Mouse (Mus musculus): Measurements from ENCODE around the gene Snapc3. TPM values are rescaled to one million over a fixed set of nuclear protein-coding genes. Genes with fewer than 3 reads are reported as not detected.
"Not testable (repeated sequence)": the region's sequence is repeated elsewhere in the genome, so short reads cannot be mapped to it uniquely, and the experiment has no call there.

Gene Snapc3
- polyA plus RNA-seq, 1 experiment from 2014 or later: 31.4 TPM

DNA sequence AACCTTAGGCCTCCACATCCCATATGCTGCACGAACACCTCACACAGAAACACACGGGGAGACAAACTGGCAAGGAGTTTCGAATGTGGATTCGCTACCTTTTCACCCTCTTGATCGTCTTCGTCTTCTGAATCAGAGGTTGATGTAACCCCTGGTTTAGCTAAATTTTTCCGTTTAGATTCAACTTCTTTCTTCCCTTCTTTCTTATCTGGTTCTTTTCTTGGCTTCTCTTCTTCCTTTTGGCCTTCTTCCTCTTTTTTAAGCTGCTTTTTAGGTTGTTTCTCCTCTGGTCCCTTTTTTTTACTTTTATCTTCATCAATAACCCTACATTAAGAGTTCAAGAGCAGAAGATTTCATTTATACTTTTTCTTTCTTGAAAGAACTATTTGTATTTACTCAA, 47.3 kb downstream of the Snapc3 start:
- Histone ChIP-seq H3K9ac (ENCODE audit: low read length) (no peak overlapping the region), H3K27ac (ENCODE audit: low read length) (no peak overlapping the region), H3K9me3 (replicated peaks; ENCODE audit: control insufficient read depth, low read length) (no peaks in the 10 kb centered on the region), H3K36me3 (ENCODE audit: control insufficient read depth, insufficient read depth) (peaks cover 42% of the 10 kb centered on the region), H3K27me3 (ENCODE audit: control insufficient read depth, insufficient read depth, low read length) (no peaks in the 10 kb centered on the region), H3K4me3 (ENCODE audit: low read length) (no peak overlapping the region), H3K4me1 (ENCODE audit: control insufficient read depth, insufficient read depth, low read length) (0 out of 2 replicates have a peak, but pooled peaks cover 4% of the 10 kb centered on the region), H3K4me2 (ENCODE audit: low read depth, low read length) (no peak overlapping the region)
- no peak for ATAC-seq (replicated peaks; ENCODE audit: extremely low read depth, insufficient read depth, low FRiP score)
- 87% methylated on average over 7 of the region's 7 CpGs for WGBS

DNA sequence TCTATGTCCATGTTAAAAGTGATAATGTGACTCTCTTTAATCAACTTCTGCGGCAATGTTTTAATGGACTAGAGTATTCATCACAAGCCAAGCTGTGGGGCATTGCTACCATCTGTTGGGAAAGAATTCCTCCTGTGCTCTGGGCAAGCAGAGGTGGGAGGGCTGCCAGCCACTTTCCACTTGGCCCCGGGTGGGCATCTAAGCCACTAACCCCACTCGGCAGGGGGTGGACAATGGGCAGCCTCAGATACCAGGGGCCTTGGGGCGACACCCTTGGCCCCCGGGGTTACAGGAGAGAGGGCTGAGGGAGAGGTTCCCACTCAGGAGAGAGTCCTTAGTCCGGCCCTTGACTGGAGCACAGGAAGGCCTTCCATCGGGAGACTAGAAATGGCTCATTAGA, 50.1 kb downstream of the Snapc3 start:
- 86% methylated on average over 7 of the region's 7 CpGs for WGBS
- H3K36me3 ChIP-seq (ENCODE audit: control insufficient read depth, insufficient read depth): peaks cover 62% of the 10 kb centered on the region

DNA sequence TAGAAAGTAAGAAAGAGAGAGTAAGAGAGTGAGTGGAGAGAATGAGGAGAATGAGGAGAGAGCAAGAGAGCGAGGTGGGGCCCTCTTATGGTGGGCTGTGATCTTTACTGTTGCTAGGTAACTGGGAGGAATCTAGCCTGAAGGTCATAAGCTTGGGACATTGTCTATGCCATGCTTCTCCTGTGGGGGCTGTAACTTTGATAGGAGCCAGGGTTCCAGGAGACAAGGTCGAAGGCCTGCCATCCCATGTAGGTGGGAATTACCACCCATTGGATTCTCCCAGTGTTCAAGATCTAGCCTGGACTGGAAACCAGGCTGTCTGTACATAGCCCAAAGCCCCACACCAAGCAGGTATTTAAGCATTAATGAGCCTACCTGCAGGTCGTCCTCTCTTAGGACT, 50.7 kb downstream of the Snapc3 start:
- H3K4me1 ChIP-seq (ENCODE audit: control insufficient read depth, insufficient read depth, low read length): 0 out of 2 replicates have a peak, but pooled peaks cover 4% of the 10 kb centered on the region
- H3K4me2 ChIP-seq (ENCODE audit: low read depth, low read length): no peak overlapping the region
- no peak overlapping the region for H3K9ac ChIP-seq (ENCODE audit: low read length)
- no peak for ATAC-seq (replicated peaks; ENCODE audit: extremely low read depth, insufficient read depth, low FRiP score)
- H3K9me3 ChIP-seq (replicated peaks; ENCODE audit: control insufficient read depth, low read length): no peaks in the 10 kb centered on the region
- H3K4me3 ChIP-seq (ENCODE audit: low read length): no peak overlapping the region
- no peak overlapping the region for H3K27ac ChIP-seq (ENCODE audit: low read length)
- 79% methylated on average over 3 of the region's 3 CpGs for WGBS
- H3K36me3 ChIP-seq (ENCODE audit: control insufficient read depth, insufficient read depth): peaks cover 65% of the 10 kb centered on the region
- no peaks in the 10 kb centered on the region for H3K27me3 ChIP-seq (ENCODE audit: control insufficient read depth, insufficient read depth, low read length)

More for the DNA sequence above, 50.1 kb downstream of the Snapc3 start:
- ATAC-seq (replicated peaks; ENCODE audit: extremely low read depth, insufficient read depth, low FRiP score): no peak
- H3K27me3 ChIP-seq (ENCODE audit: control insufficient read depth, insufficient read depth, low read length): no peaks in the 10 kb centered on the region
- no peaks in the 10 kb centered on the region for H3K9me3 ChIP-seq (replicated peaks; ENCODE audit: control insufficient read depth, low read length)
- no peak overlapping the region for H3K27ac ChIP-seq (ENCODE audit: low read length)
- no peak overlapping the region for H3K9ac ChIP-seq (ENCODE audit: low read length)
- H3K4me3 ChIP-seq (ENCODE audit: low read length): no peak overlapping the region
- H3K4me1 ChIP-seq (ENCODE audit: control insufficient read depth, insufficient read depth, low read length): 0 out of 2 replicates have a peak, but pooled peaks cover 4% of the 10 kb centered on the region
- no peak overlapping the region for H3K4me2 ChIP-seq (ENCODE audit: low read depth, low read length)

DNA sequence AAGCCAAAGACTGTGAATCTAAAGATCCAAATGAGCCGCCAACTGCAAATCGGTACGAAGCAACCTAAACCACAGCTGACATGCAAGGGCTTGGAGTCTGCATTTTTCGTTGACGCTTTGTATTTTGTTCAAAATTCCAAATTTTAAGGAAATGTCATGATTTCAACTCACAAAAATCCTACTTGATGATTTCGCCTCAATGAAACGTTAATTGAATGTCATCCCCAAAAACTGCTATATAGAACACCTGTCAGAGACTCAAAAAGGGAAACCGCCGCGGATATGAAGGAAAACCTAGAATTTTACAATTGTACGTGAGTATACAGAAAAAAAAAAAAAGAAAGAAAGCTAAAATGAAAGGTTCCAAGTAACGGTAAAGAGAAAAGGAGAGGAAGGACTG, 67.7 kb downstream of the Snapc3 start:
- Histone ChIP-seq H3K4me1 (ENCODE audit: control insufficient read depth, insufficient read depth, low read length) (peaks cover 13% of the 10 kb centered on the region), H3K9me3 (replicated peaks; ENCODE audit: control insufficient read depth, low read length) (no peaks in the 10 kb centered on the region), H3K4me3 (ENCODE audit: low read length) (peak overlapping the region; percentile 86), H3K27me3 (ENCODE audit: control insufficient read depth, insufficient read depth, low read length) (no peaks in the 10 kb centered on the region), H3K27ac (ENCODE audit: low read length) (peak overlapping the region; percentile 98; the same call in 1 of the 2 replicates), H3K4me2 (ENCODE audit: low read depth, low read length) (peak overlapping the region; percentile 90), H3K9ac (ENCODE audit: low read length) (peak overlapping the region; percentile 83), H3K36me3 (ENCODE audit: control insufficient read depth, insufficient read depth) (peaks cover 14% of the 10 kb centered on the region)
- 25% methylated on average over 12 of the region's 12 CpGs for WGBS
- ATAC-seq (replicated peaks; ENCODE audit: extremely low read depth, insufficient read depth, low FRiP score): no peak

DNA sequence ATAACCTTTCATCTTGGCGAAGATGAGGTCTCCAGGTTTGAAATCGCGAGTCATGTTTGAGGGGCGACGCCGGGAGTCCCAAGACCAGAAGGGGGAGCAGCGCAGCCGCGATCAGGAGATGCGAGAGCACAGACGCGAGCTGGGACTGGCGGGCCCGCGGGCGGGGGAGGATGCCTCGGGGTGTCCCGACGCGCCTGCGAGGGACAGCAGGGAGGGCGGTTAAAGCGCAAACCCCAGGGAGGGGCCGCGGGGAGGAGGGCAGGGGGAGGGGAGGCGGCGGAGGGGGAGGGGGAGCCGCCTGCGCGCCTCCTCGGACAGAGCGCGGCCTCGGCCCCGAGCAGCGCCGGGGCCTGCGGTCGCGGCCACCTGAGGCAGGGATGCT, 68.2 kb downstream of the Snapc3 start:
- 0% methylated on average over 24 of the region's 40 CpGs for WGBS
- Histone ChIP-seq H3K36me3 (ENCODE audit: control insufficient read depth, insufficient read depth) (peaks cover 14% of the 10 kb centered on the region), H3K27ac (ENCODE audit: low read length) (peak overlapping the region; percentile 98), H3K4me1 (ENCODE audit: control insufficient read depth, insufficient read depth, low read length) (peaks cover 13% of the 10 kb centered on the region), H3K9ac (ENCODE audit: low read length) (peak overlapping the region; percentile 83), H3K4me3 (ENCODE audit: low read length) (peak overlapping the region; percentile 86), H3K9me3 (replicated peaks; ENCODE audit: control insufficient read depth, low read length) (no peaks in the 10 kb centered on the region), H3K27me3 (ENCODE audit: control insufficient read depth, insufficient read depth, low read length) (no peaks in the 10 kb centered on the region), H3K4me2 (ENCODE audit: low read depth, low read length) (peak overlapping the region; percentile 90)
- ATAC-seq (replicated peaks; ENCODE audit: extremely low read depth, insufficient read depth, low FRiP score): peak; percentile 84

DNA sequence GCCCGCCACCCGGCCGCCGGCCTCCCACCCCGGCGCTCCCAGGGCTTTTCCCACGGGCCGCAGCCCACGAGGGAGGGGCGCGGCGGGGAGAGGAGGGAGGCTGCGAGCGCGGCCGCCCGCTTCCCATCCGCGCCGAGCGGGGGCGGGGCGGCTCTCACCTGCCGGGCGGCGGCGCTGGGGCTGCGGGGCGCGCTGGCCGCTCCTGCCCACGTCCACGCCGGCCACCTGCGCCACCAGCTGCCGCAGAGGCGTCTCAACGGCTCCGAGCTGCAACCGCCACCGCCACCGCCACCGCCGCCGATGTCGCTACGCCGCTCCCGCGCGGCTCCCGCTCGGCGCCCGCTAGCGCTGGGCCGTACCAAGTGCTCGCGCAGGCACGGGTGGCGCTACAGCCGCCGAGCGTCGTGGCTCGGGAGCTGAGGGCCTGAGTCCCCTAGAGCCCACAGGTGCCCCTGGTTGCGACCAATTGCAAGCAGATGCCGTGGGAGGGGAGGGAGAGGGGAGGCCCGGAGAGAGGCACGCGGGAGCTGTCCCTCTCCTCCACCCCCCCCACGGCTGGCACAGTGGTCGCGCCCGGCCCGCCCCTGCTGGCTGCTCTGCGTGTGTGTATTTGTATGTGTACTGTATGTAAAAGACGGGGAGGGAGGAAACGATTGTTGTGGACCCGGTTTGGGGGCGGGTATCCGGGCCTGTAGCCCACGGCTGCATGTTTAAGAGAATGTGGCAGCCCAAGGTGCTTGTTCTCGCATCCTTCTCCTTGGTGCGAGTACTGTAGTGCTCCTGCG, 68.8 kb downstream of the Snapc3 start, which contains the start of gene Psip1:
Gene Psip1, minus strand, starts transcription at position 343 of the 785 bp plus-strand sequence.
- Histone ChIP-seq H3K4me2 (ENCODE audit: low read depth, low read length) (peak within 1 kb of the TSS; percentile 90), H3K36me3 (ENCODE audit: control insufficient read depth, insufficient read depth) (peaks cover 12% of the 10 kb centered on the region), H3K27ac (ENCODE audit: low read length) (peak within 1 kb of the TSS; percentile 98), H3K9ac (ENCODE audit: low read length) (peak within 1 kb of the TSS; percentile 83), H3K27me3 (ENCODE audit: control insufficient read depth, insufficient read depth, low read length) (no peaks in the 10 kb centered on the region), H3K9me3 (replicated peaks; ENCODE audit: control insufficient read depth, low read length) (no peaks in the 10 kb centered on the region), H3K4me1 (ENCODE audit: control insufficient read depth, insufficient read depth, low read length) (peaks cover 13% of the 10 kb centered on the region), H3K4me3 (ENCODE audit: low read length) (peak within 1 kb of the TSS; percentile 86)
- peak; percentile 87 for ATAC-seq (replicated peaks; ENCODE audit: extremely low read depth, insufficient read depth, low FRiP score)
- under 1% methylated on average over 69 of the region's 86 CpGs for WGBS

DNA sequence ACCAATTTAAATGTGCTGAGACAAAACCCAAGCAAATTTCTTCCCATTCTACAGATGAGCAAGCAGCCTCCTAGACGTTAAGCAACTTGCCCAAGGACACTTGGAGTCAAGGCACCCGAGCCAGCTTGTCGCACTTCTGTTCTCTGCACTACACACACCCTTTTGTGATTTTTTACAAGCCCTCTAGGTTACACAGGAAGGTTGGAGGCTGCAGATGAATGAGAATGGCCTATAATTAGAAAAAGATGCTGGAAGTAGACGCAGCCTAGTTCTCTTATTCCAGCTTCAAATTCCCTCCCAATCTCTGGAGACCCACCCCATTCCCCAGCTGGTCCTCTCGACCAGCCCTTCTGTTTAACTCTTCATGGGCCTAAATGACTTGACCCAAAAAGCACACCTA, 71.6 kb downstream of the Snapc3 start:
- Histone ChIP-seq H3K4me3 (ENCODE audit: low read length) (no peak overlapping the region), H3K27ac (ENCODE audit: low read length) (no peak overlapping the region), H3K36me3 (ENCODE audit: control insufficient read depth, insufficient read depth) (no peaks in the 10 kb centered on the region), H3K9me3 (replicated peaks; ENCODE audit: control insufficient read depth, low read length) (no peaks in the 10 kb centered on the region), H3K4me1 (ENCODE audit: control insufficient read depth, insufficient read depth, low read length) (peaks cover 10% of the 10 kb centered on the region), H3K4me2 (ENCODE audit: low read depth, low read length) (no peak overlapping the region), H3K9ac (ENCODE audit: low read length) (no peak overlapping the region), H3K27me3 (ENCODE audit: control insufficient read depth, insufficient read depth, low read length) (no peaks in the 10 kb centered on the region)
- WGBS: 36% methylated on average over 5 of the region's 5 CpGs
- ATAC-seq (replicated peaks; ENCODE audit: extremely low read depth, insufficient read depth, low FRiP score): no peak

DNA sequence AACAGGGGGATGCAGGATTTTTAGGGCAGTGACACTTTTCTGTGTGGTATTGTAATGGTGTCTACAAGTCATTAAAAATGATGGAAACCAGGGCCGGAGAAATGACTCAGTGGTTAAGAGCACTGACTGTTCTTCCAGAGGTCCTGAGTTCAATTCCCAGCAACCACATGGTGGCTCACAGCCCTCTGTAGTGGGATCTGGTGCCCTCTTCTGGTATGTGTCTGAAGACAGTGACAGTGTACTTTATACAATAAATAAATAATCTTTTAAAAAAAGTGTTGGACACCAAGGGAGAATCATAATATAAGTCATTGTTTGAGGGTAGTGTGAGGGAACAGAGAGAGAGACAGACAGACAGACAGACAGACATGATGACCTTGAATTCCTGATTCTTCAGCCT, 75.6 kb downstream of the Snapc3 start:
- H3K9ac ChIP-seq (ENCODE audit: low read length): no peak overlapping the region
- no peak overlapping the region for H3K4me2 ChIP-seq (ENCODE audit: low read depth, low read length)
- 100% methylated on average over 1 of the region's 1 CpGs for WGBS
- no peak overlapping the region for H3K4me3 ChIP-seq (ENCODE audit: low read length)
- no peak for ATAC-seq (replicated peaks; ENCODE audit: extremely low read depth, insufficient read depth, low FRiP score)
- no peak overlapping the region for H3K27ac ChIP-seq (ENCODE audit: low read length)
- no peaks in the 10 kb centered on the region for H3K9me3 ChIP-seq (replicated peaks; ENCODE audit: control insufficient read depth, low read length)
- H3K4me1 ChIP-seq (ENCODE audit: control insufficient read depth, insufficient read depth, low read length): no peaks in the 10 kb centered on the region
- H3K36me3 ChIP-seq (ENCODE audit: control insufficient read depth, insufficient read depth): no peaks in the 10 kb centered on the region
- no peaks in the 10 kb centered on the region for H3K27me3 ChIP-seq (ENCODE audit: control insufficient read depth, insufficient read depth, low read length)

DNA sequence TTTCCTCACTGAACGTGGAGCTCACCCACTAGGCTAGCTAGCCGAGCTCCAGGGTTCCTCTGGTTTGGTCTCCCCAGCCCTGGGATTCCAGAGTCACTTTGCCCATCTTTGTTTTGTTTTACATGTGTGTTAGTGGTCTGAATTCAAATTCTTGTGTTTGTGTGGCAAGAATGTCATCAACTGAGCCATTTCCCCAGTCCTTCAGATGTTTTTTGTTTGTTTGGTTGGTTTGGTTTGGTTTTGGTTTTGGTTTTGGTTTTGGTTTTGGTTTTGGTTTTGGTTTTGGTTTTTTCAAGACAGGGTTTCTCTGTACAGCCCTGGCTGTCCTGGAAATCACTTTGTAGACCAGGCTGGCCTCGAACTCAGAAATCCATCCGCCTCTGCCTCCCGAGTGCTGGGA, 79.5 kb downstream of the Snapc3 start:
- not testable (repeated sequence) for H3K9me3 ChIP-seq (replicated peaks; ENCODE audit: control insufficient read depth, low read length); ATAC-seq (replicated peaks; ENCODE audit: extremely low read depth, insufficient read depth, low FRiP score); H3K4me1 ChIP-seq (ENCODE audit: control insufficient read depth, insufficient read depth, low read length); H3K36me3 ChIP-seq (ENCODE audit: control insufficient read depth, insufficient read depth); H3K4me2 ChIP-seq (ENCODE audit: low read depth, low read length); H3K9ac ChIP-seq (ENCODE audit: low read length); H3K4me3 ChIP-seq (ENCODE audit: low read length); H3K27me3 ChIP-seq (ENCODE audit: control insufficient read depth, insufficient read depth, low read length); H3K27ac ChIP-seq (ENCODE audit: low read length)
- WGBS: 88% methylated on average over 5 of the region's 5 CpGs
